Mouse (Mus musculus) ES-E14 (cell line): ENCODE measurements around the gene Filip1.

Experiments used
- CHD2 ChIP-seq: IDR thresholded peaks from 2 replicates; pipeline ENCODE4 v1.6.1; 2014; ENCODE audit warnings: mild to moderate bottlenecking, low read depth, low read length, inconsistent platforms
- HCFC1 ChIP-seq: IDR thresholded peaks from 2 replicates; pipeline ENCODE4 v1.6.1; 2012; ENCODE audit warnings: low read length, inconsistent platforms, borderline replicate concordance; ENCODE audit not compliant: insufficient read depth
- ZC3H11A ChIP-seq: IDR thresholded peaks from 2 replicates; pipeline ENCODE4 v1.6.1; 2012; ENCODE audit warnings: low read depth, mild to moderate bottlenecking, inconsistent platforms, low read length, borderline replicate concordance
- ZNF384 ChIP-seq: IDR thresholded peaks from 2 replicates; pipeline ENCODE4 v1.6.1; 2012; ENCODE audit warnings: low read depth, low read length, inconsistent platforms

- TF ChIP-seq ZNF384 (no peak), HCFC1 (no peak), ZC3H11A (no peak), CHD2 (no peak)
Measured at GRCm38 (mm10) chr9:79970659-79971118, 42.0 kb downstream of the Filip1 start.
